Mouse (Mus musculus) liver, adult 2 months (tissue): ENCODE results near the gene H2-M10.2.

Source experiments
- CTCF ChIP-seq: fragments of 200-500 bp; IDR thresholded peaks from 2 replicates; pipeline ENCODE4 v1.5.1; 2011; ENCODE audit warnings: low read depth, low read length, control low read depth
- POLR2A ChIP-seq: fragments of 200-500 bp; IDR thresholded peaks from 2 replicates; pipeline ENCODE4 v1.6.1; 2011; ENCODE audit warnings: low read length, control low read depth; ENCODE audit not compliant: insufficient read depth; ENCODE audit errors: extremely low read depth

DNA sequence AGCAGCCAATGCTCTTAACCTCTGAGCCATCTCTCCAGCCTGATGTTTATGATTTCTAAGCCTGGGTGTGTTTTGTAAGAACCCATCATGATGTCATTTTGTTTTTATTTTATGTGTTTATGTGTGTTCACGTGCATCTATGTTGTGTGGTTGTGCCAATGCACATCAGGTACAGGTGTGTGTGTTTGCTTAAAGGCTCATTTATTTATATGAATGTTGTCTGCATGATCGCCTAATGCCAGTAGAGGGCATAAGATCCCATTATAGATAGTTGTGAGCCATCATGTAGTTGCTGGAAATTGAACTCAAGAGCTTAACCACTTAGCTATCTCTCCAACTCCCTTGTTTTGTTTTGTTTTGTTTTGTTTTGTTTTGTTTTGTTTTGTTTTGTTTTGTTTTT lies 40.5 kb downstream of the H2-M10.2 start:
- TF ChIP-seq CTCF: 0 out of 2 replicates have a peak, but pooled peaks have one; percentile 9
- TF ChIP-seq POLR2A: no peak
